Comparison of ENCODE assay signal across 12 mouse cellular contexts in the genomic region with DNA sequence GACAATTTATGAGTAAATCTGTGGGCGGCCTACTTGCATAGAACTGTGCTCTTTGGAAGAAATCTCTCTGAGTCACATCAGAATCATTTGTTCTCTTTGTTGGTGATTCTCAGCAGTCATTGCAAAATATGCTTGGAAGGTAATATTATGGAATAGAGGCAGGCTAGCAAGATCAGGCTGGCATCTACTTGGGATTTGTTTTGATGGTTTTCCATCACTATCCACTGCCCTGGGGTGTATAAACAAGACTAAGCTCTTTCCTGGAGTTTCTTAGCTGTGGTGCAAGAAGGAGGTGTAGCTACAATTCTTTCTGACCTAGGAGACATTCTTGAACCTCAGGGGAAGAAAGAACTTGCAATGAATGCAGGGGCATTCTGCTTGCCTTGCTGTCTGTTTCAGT.
"Had no signal": no experiment of that assay in that cellular context is flagged by ENCODE, and none has a peak within 500 bp of the region (broad histone marks: within the 10 kb centered on the region; RNA-seq: fewer than 3 reads in every experiment).

No protein-coding gene starts in this region.

- DNase-seq: retina, postnatal 1 day; right cerebral cortex, adult 18-20 months; right cerebral cortex, postnatal 14 days; right cerebral cortex, postnatal 25 days; right cerebral cortex, postnatal 4 days; spleen, adult 18-20 months; thymus, adult 18-20 months; thymus, adult 2 months; thymus, postnatal 14 days; thymus, postnatal 25 days; thymus, postnatal 36 days; thymus, postnatal 4 days had no signal
